Mouse (Mus musculus) left cerebral cortex, adult 2 months (tissue): ENCODE data around the gene Rtl1. TPM values are rescaled to one million over a fixed set of nuclear protein-coding genes. Genes with fewer than 3 reads are reported as not detected.

Experiments used
- DNase-seq, 2 experiments: peaks; one replicate each; pipeline ENCODE4 v3.0.0; 2021 to 2022; ENCODE audit warnings: low spot score in 2 of 2, mixed read lengths in 1 of 2; ENCODE audit errors: extremely low spot score in 1 of 2
- H3K27ac ChIP-seq: fragments of 200-600 bp; 2 replicates; pipeline ENCODE4 v1.8.1; 2022
- H3K4me3 ChIP-seq: fragments of 200-600 bp; 2 replicates; pipeline ENCODE4 v1.8.1; 2022
- CTCF ChIP-seq: fragments of 200-600 bp; IDR thresholded peaks from 2 replicates; pipeline ENCODE4 v1.8.1; 2022; ENCODE audit warnings: antibody characterized with exemption, mild to moderate bottlenecking, moderate library complexity
- intact Hi-C: fragments of 180-260 bp; cut with DNase I; formaldehyde crosslinking; loops from one replicate; pipeline ENCODE4 v1.15.1; 2025
- microRNA-seq, 2 experiments: library from miRNA; unstranded; fragments of <30 nt; microRNA quantifications; one replicate each; pipeline ENCODE4 v1.2.0; 2021
- total RNA-seq, 2 experiments: library from RNA; stranded (reverse); gene quantifications; 2 replicates each; pipeline ENCODE4 v1.2.3; 2021

Rtl1 gene
- total RNA-seq, 2 experiments from 2014 or later = 0.16 to 0.40 TPM

- Histone ChIP-seq H3K4me3 (peak overlapping the region; percentile 50), H3K27ac (peak overlapping the region; percentile 57; the same call in 1 of the 2 replicates)
- intact Hi-C loops = loop anchor here (10.0 kb wide), 1 partner anchor 478 kb away; the partner anchor contains the start of gene Begain
- TF ChIP-seq CTCF = peak; percentile 70
- peak; percentile 83 to 88 for DNase-seq
Measured at GRCm38 (mm10) chr12:109542635-109543249, 57.4 kb downstream of the Rtl1 start.

- intact Hi-C loops = loop anchor here (10.0 kb wide), 1 partner anchor 477 kb away; the partner anchor contains the start of gene Begain
- Histone ChIP-seq H3K27ac (peak overlapping the region; percentile 93), H3K4me3 (peak overlapping the region; percentile 50)
- DNase-seq = peak; percentile 44 to 48
- TF ChIP-seq CTCF = peak; percentile 48
Measured at GRCm38 (mm10) chr12:109542011-109542410, 58.1 kb downstream of the Rtl1 start.

- intact Hi-C loops = loop anchor here (2.0 to 10.0 kb wide), 2 partner anchors 105 to 477 kb away; partner anchors contain the start of gene Begain
- peak overlapping the region; percentile 93 for H3K27ac ChIP-seq
- H3K4me3 ChIP-seq = peak overlapping the region; percentile 50
- no peak for TF ChIP-seq CTCF
- no peak for DNase-seq
Measured at GRCm38 (mm10) chr12:109541540-109541899, 58.6 kb downstream of the Rtl1 start.

GRCm38 (mm10) chr12:109540739-109541539 lies 59.2 kb downstream of the Rtl1 start:
- peak; percentile 71 to 72 for DNase-seq
- no peak for TF ChIP-seq CTCF
- Histone ChIP-seq H3K27ac (peak overlapping the region; percentile 93), H3K4me3 (peak overlapping the region; percentile 50)
- intact Hi-C loops = loop anchor here (1.0 to 10.0 kb wide), 3 partner anchors 104 to 638 kb away; partner anchors contain the start of gene Begain

GRCm38 (mm10) chr12:109539950-109540349 lies 60.2 kb downstream of the Rtl1 start:
- intact Hi-C loops = loop anchor here (1.0 to 10.0 kb wide), 3 partner anchors 103 to 637 kb away; partner anchors contain the start of gene Begain
- Histone ChIP-seq H3K4me3 (peak overlapping the region; percentile 50), H3K27ac (peak overlapping the region; percentile 92)
- DNase-seq = no peak
- TF ChIP-seq CTCF = no peak

Small RNA genes lying within 50 kb of the gene (microRNA-seq; reads per million reads assigned to microRNA genes)
- gene Gm23912 (0 reads per million in 2 experiments), gene Mir1188 (40.4 to 42.8 reads per million in 2 experiments), gene Mir127 (54,943 to 80,135 reads per million in 2 experiments), gene Mir136 (0 reads per million in 2 experiments), gene Mir1906-1 (0 reads per million in 2 experiments), gene Mir3070a (11.2 to 16.0 reads per million in 2 experiments), gene Mir3070b (17.2 to 28.7 reads per million in 2 experiments), gene Mir3071 (0 reads per million in 2 experiments), gene Mir337 (0 reads per million in 2 experiments), gene Mir341 (1,435 to 1,487 reads per million in 2 experiments), gene Mir3544 (0 reads per million in 2 experiments), gene Mir370 (1,222 to 6,115 reads per million in 2 experiments), gene Mir431 (1,003 to 1,228 reads per million in 2 experiments), gene Mir432 (0 reads per million in 2 experiments), gene Mir433 (12,657 to 14,797 reads per million in 2 experiments), gene Mir434 (1,223 to 1,594 reads per million in 2 experiments), gene Mir493 (52.3 to 53.6 reads per million in 2 experiments), gene Mir540 (973 to 1,073 reads per million in 2 experiments), gene Mir665 (218 to 263 reads per million in 2 experiments), gene Mir673 (615 to 741 reads per million in 2 experiments), gene Mir770 (10,800 to 14,141 reads per million in 2 experiments)

Other genes with a start within 250 kb of the Rtl1 start
- 1 to 10 TPM; 4.7 to 8.5 TPM for gene Dlk1, start 147.5 kb downstream of the Rtl1 start, total RNA-seq